Mouse (Mus musculus) lung, embryonic 14.5 days (tissue): Measurements from ENCODE around the gene Ythdf1. TPM values are rescaled to one million over a fixed set of nuclear protein-coding genes. Genes with fewer than 3 reads are reported as not detected.

ENCODE experiments used
- ATAC-seq: fragments of 200-750 bp; cut with Nextera tagmentation; 2 replicates; pipeline ENCODE4 v1.8.0; 2017; ENCODE audit warnings: mild to moderate bottlenecking, moderate TSS enrichment, moderate library complexity; ENCODE audit not compliant: insufficient read depth
- DNase-seq: peaks from one replicate; pipeline ENCODE4 v3.0.0-alpha.2; 2015
- H3K27ac ChIP-seq: fragments of 300-500 bp; sonication (generic); 2 replicates; pipeline ENCODE4 v1.5.1; 2014; ENCODE audit warnings: low read depth, mild to moderate bottlenecking, moderate library complexity
- H3K27me3 ChIP-seq: fragments of 300-500 bp; sonication (generic); 2 replicates; pipeline ENCODE4 v1.6.1; 2014; ENCODE audit warnings: low read length, control low read depth; ENCODE audit not compliant: insufficient read depth
- H3K36me3 ChIP-seq: fragments of 300-500 bp; sonication (generic); 2 replicates; pipeline ENCODE4 v1.6.1; 2014; ENCODE audit warnings: control low read depth; ENCODE audit not compliant: insufficient read depth
- H3K4me1 ChIP-seq: fragments of 300-500 bp; sonication (generic); 2 replicates; pipeline ENCODE4 v1.6.1; 2014; ENCODE audit warnings: antibody characterized with exemption, control low read depth; ENCODE audit not compliant: insufficient read depth
- H3K4me2 ChIP-seq: fragments of 300-500 bp; sonication (generic); 2 replicates; pipeline ENCODE4 v1.6.1; 2014; ENCODE audit warnings: mild to moderate bottlenecking
- H3K4me3 ChIP-seq: fragments of 300-500 bp; sonication (generic); 2 replicates; pipeline ENCODE4 v1.5.1; 2014; ENCODE audit warnings: low read depth, low read length
- H3K9ac ChIP-seq: fragments of 300-500 bp; sonication (generic); 2 replicates; pipeline ENCODE4 v1.6.1; 2014
- H3K9me3 ChIP-seq: fragments of 300-500 bp; sonication (generic); 2 replicates; pipeline ENCODE4 v1.6.1; 2016; ENCODE audit warnings: low read depth, low read length, control low read depth
- CTCF ChIP-seq: IDR thresholded peaks from 2 replicates; pipeline ENCODE4 v1.5.1; 2016; ENCODE audit warnings: antibody characterized with exemption, low read depth
- WGBS: fragments of 180-500 bp; shearing (Covaris S2); extraction: QIAGEN DNeasy Blood & Tissue Kit; methylation state at CpG from one replicate; pipeline ENCODE4 v1.1.7; 2014; 5-methylcytosine and 5-hydroxymethylcytosine counted together
- microRNA-seq: library from miRNA; unstranded; fragments of <30 nt; microRNA quantifications from one replicate; pipeline ENCODE4, GENCODE M21; 2016; ENCODE audit warnings: borderline number of aligned reads
- polyA plus RNA-seq: library from polyadenylated mRNA; unstranded; fragments of >200 nt; fragmentation: Nextera tagmentation; extraction: Ambion mirVana; gene quantifications from 2 replicates; pipeline ENCODE4 v1.2.1, GENCODE M21; 2014

Gene Ythdf1
- polyA plus RNA-seq, 1 experiment from 2014 or later: 70.1 TPM

- no peaks in the 10 kb centered on the region for H3K9me3 ChIP-seq
- H3K4me3 ChIP-seq: no peak overlapping the region
- H3K9ac ChIP-seq: no peak overlapping the region
- WGBS: 37% methylated on average over 3 of the region's 3 CpGs
- H3K27me3 ChIP-seq: no peaks in the 10 kb centered on the region
- no peak overlapping the region for H3K4me2 ChIP-seq
- no peaks in the 10 kb centered on the region for H3K4me1 ChIP-seq
- ATAC-seq (no peak), DNase-seq (no peak)
- H3K27ac ChIP-seq: no peak overlapping the region
- no peak for TF ChIP-seq CTCF
- no peaks in the 10 kb centered on the region for H3K36me3 ChIP-seq
These were observed 50.7 kb downstream of the Ythdf1 start for GRCm38 (mm10) chr2:180870006-180870405.

- no peak overlapping the region for H3K27ac ChIP-seq
- H3K9ac ChIP-seq: no peak overlapping the region
- ATAC-seq: no peak
- H3K4me2 ChIP-seq: no peak overlapping the region
- no peak for DNase-seq
- no peaks in the 10 kb centered on the region for H3K4me1 ChIP-seq
- no peaks in the 10 kb centered on the region for H3K36me3 ChIP-seq
- H3K27me3 ChIP-seq: no peaks in the 10 kb centered on the region
- H3K4me3 ChIP-seq: no peak overlapping the region
- H3K9me3 ChIP-seq: no peaks in the 10 kb centered on the region
- 80% methylated on average over 12 of the region's 12 CpGs for WGBS
- TF ChIP-seq CTCF: no peak
These were observed 59.2 kb downstream of the Ythdf1 start for GRCm38 (mm10) chr2:180861561-180861960.

- ATAC-seq (no peak), DNase-seq (no peak)
- Histone ChIP-seq H3K9ac (no peak overlapping the region), H3K27me3 (peaks cover 10% of the 10 kb centered on the region; the same call in 1 of the 2 replicates), H3K4me2 (no peak overlapping the region), H3K4me3 (no peak overlapping the region), H3K27ac (no peak overlapping the region), H3K36me3 (no peaks in the 10 kb centered on the region), H3K9me3 (no peaks in the 10 kb centered on the region), H3K4me1 (no peaks in the 10 kb centered on the region)
- 72% methylated on average over 8 of the region's 8 CpGs for WGBS
- TF ChIP-seq CTCF: no peak
These were observed 63.6 kb downstream of the Ythdf1 start for GRCm38 (mm10) chr2:180857121-180857520.

- H3K4me2 ChIP-seq: no peak overlapping the region
- H3K4me3 ChIP-seq: no peak overlapping the region
- H3K4me1 ChIP-seq: no peaks in the 10 kb centered on the region
- ATAC-seq (no peak), DNase-seq (no peak)
- H3K9me3 ChIP-seq: no peaks in the 10 kb centered on the region
- no peak overlapping the region for H3K27ac ChIP-seq
- WGBS: 15% methylated on average over 13 of the region's 13 CpGs
- no peaks in the 10 kb centered on the region for H3K36me3 ChIP-seq
- H3K27me3 ChIP-seq: peaks cover 10% of the 10 kb centered on the region; the same call in 1 of the 2 replicates
- no peak overlapping the region for H3K9ac ChIP-seq
- TF ChIP-seq CTCF: no peak
These were observed 65.7 kb downstream of the Ythdf1 start for GRCm38 (mm10) chr2:180855005-180855544.

Small RNAs within 50 kb of the gene (microRNA-seq; reads per million reads assigned to microRNA genes)
- not detected for gene Mir124a-3

Other genes with a start within 250 kb of the Ythdf1 start
- 34.1 and 36.0 TPM in 2 replicates for gene Dido1, start 210.9 kb downstream of the Ythdf1 start, polyA plus RNA-seq
- 58.6 and 59.1 TPM in 2 replicates for gene Gid8, start 210.8 kb downstream of the Ythdf1 start, polyA plus RNA-seq
- gene Slc17a9, start 195.7 kb downstream of the Ythdf1 start, polyA plus RNA-seq: 0.80 and 0.88 TPM in 2 replicates
- gene Bhlhe23, start 144.0 kb downstream of the Ythdf1 start, polyA plus RNA-seq: not detected in 2 replicates
- gene Birc7, start 8.1 kb upstream of the Ythdf1 start, polyA plus RNA-seq: 0.20 and 0.51 TPM in 2 replicates
- 123 and 138 TPM in 2 replicates for gene Nkain4, start 33.8 kb upstream of the Ythdf1 start, polyA plus RNA-seq
- 78.2 and 79.1 TPM in 2 replicates for gene Arfgap1, start 46.3 kb upstream of the Ythdf1 start, polyA plus RNA-seq
- gene Col20a1, start 65.6 kb upstream of the Ythdf1 start, polyA plus RNA-seq: 0.11 and 0.17 TPM in 2 replicates
- 0.55 and 1.3 TPM in 2 replicates for gene Chrna4, start 122.6 kb upstream of the Ythdf1 start, polyA plus RNA-seq
- gene Kcnq2, start 214.4 kb upstream of the Ythdf1 start, polyA plus RNA-seq: 0.05 TPM in 2 replicates
- gene Eef1a2, start 236.1 kb upstream of the Ythdf1 start, polyA plus RNA-seq: 0.35 TPM in 1 of 2 replicates, not detected in the other